Mouse (Mus musculus) brain, embryonic 14.5 days (tissue): ENCODE results near the gene Slc25a20. TPM values are rescaled to one million over a fixed set of nuclear protein-coding genes. Genes with fewer than 3 reads are reported as not detected.
A peak's percentile ranks its signal among the peaks of the same experiment; 100 is the strongest.

ENCODE experiments used
- DNase-seq: peaks from one replicate; pipeline ENCODE4 v3.0.0-alpha.2; 2011; ENCODE audit warnings: low read depth
- CTCF ChIP-seq: fragments of 200-500 bp; IDR thresholded peaks from 2 replicates; pipeline ENCODE4 v1.5.1; 2012; ENCODE audit warnings: inconsistent platforms, mild to moderate bottlenecking, moderate library complexity, borderline replicate concordance; ENCODE audit not compliant: insufficient read depth, insufficient read length; ENCODE audit errors: extremely low read depth
- POLR2A ChIP-seq: fragments of 200-500 bp; IDR thresholded peaks from 2 replicates; pipeline ENCODE4 v1.6.1; 2012; ENCODE audit warnings: mild to moderate bottlenecking, inconsistent platforms, borderline replicate concordance; ENCODE audit not compliant: poor library complexity, insufficient read depth, insufficient read length, severe bottlenecking; ENCODE audit errors: extremely low read depth
- polyA plus RNA-seq: library from polyadenylated mRNA; depleted of rRNA; stranded (reverse); fragments of >200 nt; gene quantifications from 2 replicates; pipeline ENCODE4 v1.2.3, GENCODE M21; 2012

Slc25a20 gene
- polyA plus RNA-seq, 1 experiment, result 22.6 TPM

- TF ChIP-seq CTCF, result no peak
- no peak for TF ChIP-seq POLR2A
- DNase-seq, result no peak
Measured at GRCm38 (mm10) chr9:108691371-108691770, 29.5 kb downstream of the Slc25a20 start.

- TF ChIP-seq CTCF, result no peak
- TF ChIP-seq POLR2A, result peak; percentile 63
- DNase-seq, result peak; percentile 92
Measured at GRCm38 (mm10) chr9:108691846-108692225, 29.9 kb downstream of the Slc25a20 start.

GRCm38 (mm10) chr9:108692226-108693041, 30.5 kb downstream of the Slc25a20 start:
- TF ChIP-seq CTCF (no peak), POLR2A (no peak)
- DNase-seq, result peak; percentile 90

- TF ChIP-seq POLR2A, result no peak
- TF ChIP-seq CTCF, result no peak
- DNase-seq, result no peak
Measured at GRCm38 (mm10) chr9:108693946-108694345, 32.1 kb downstream of the Slc25a20 start.

- no peak for DNase-seq
- no peak for TF ChIP-seq CTCF
- no peak for TF ChIP-seq POLR2A
Measured at GRCm38 (mm10) chr9:108694533-108694932, 32.6 kb downstream of the Slc25a20 start.

- no peak for TF ChIP-seq POLR2A
- TF ChIP-seq CTCF, result no peak
- no peak for DNase-seq
Measured at GRCm38 (mm10) chr9:108702476-108702875, 40.6 kb downstream of the Slc25a20 start.

- peak; percentile 19 for DNase-seq
- TF ChIP-seq POLR2A, result no peak
- no peak for TF ChIP-seq CTCF
Measured at GRCm38 (mm10) chr9:108703373-108704110, 41.7 kb downstream of the Slc25a20 start.

GRCm38 (mm10) chr9:108704591-108704990, 42.7 kb downstream of the Slc25a20 start:
- no peak for DNase-seq
- TF ChIP-seq POLR2A, result no peak
- no peak for TF ChIP-seq CTCF

- DNase-seq, result no peak
Measured at GRCm38 (mm10) chr9:108707212-108707611, 45.3 kb downstream of the Slc25a20 start.

GRCm38 (mm10) chr9:108708833-108709232, 46.9 kb downstream of the Slc25a20 start:
- DNase-seq, result no peak
- TF ChIP-seq CTCF (no peak), POLR2A (no peak)

More at GRCm38 (mm10) chr9:108707212-108707611, 45.3 kb downstream of the Slc25a20 start:
- TF ChIP-seq POLR2A, result no peak
- TF ChIP-seq CTCF, result no peak

- TF ChIP-seq POLR2A, result no peak
- no peak for TF ChIP-seq CTCF
Measured at GRCm38 (mm10) chr9:108710767-108711166, 48.9 kb downstream of the Slc25a20 start.

GRCm38 (mm10) chr9:108716199-108716598, 54.3 kb downstream of the Slc25a20 start:
- DNase-seq, result no peak
- TF ChIP-seq CTCF, result no peak
- no peak for TF ChIP-seq POLR2A

More at GRCm38 (mm10) chr9:108710767-108711166, 48.9 kb downstream of the Slc25a20 start:
- no peak for DNase-seq

- no peak for DNase-seq
- TF ChIP-seq POLR2A (no peak), CTCF (no peak)
Measured at GRCm38 (mm10) chr9:108723751-108724150, 61.9 kb downstream of the Slc25a20 start.
